Mouse (Mus musculus) MEL (cell line): ENCODE results near the gene Kcnmb2.

Experiments
- CTCF ChIP-seq, 3 experiments: IDR thresholded peaks in 2 of 3; conservative IDR thresholded peaks in 1 of 3; 2 replicates each; pipeline ENCODE4 v1.5.1; 2011 to 2012; ENCODE audit warnings: low read length in 3 of 3, low read depth in 2 of 3, mild to moderate bottlenecking in 2 of 3, improper control_type of control experiment in 1 of 3, inconsistent platforms in 1 of 3, mixed read lengths in 1 of 3, moderate library complexity in 1 of 3; ENCODE audit not compliant: control insufficient read depth in 1 of 3, insufficient read depth in 1 of 3, poor library complexity in 1 of 3, severe bottlenecking in 1 of 3
- ELF1 ChIP-seq: IDR thresholded peaks from 2 replicates; pipeline ENCODE4 v1.6.1; 2014; ENCODE audit warnings: low read depth, mild to moderate bottlenecking, inconsistent platforms, low read length, improper control_type of control experiment, moderate library complexity
- EP300 ChIP-seq, 2 experiments: IDR thresholded peaks; 2 replicates each; pipeline ENCODE4 v1.6.1; 2011; ENCODE audit warnings: improper control_type of control experiment in 2 of 2, low read length in 2 of 2, low read depth in 1 of 2, mild to moderate bottlenecking in 1 of 2
- HCFC1 ChIP-seq: IDR thresholded peaks from 2 replicates; pipeline ENCODE4 v1.6.1; 2012; ENCODE audit warnings: low read depth, mild to moderate bottlenecking, inconsistent platforms, low read length, improper control_type of control experiment, moderate library complexity
- MAFK ChIP-seq: IDR thresholded peaks from 2 replicates; pipeline ENCODE4 v1.6.1; 2011; ENCODE audit warnings: low read depth, mild to moderate bottlenecking, low read length, improper control_type of control experiment, borderline replicate concordance
- MAZ ChIP-seq: IDR thresholded peaks from 2 replicates; pipeline ENCODE4 v1.6.1; 2012; ENCODE audit warnings: low read depth, mild to moderate bottlenecking, inconsistent platforms, low read length, improper control_type of control experiment
- MXI1 ChIP-seq: IDR thresholded peaks from 2 replicates; pipeline ENCODE4 v1.6.1; 2011; ENCODE audit warnings: mild to moderate bottlenecking, low read depth, low read length, improper control_type of control experiment
- POLR2A ChIP-seq, 2 experiments: IDR thresholded peaks; 2 replicates each; pipeline ENCODE4 v1.6.1; 2011 to 2012; ENCODE audit warnings: low read length in 2 of 2, mild to moderate bottlenecking in 2 of 2, control low read depth in 1 of 2, improper control_type of control experiment in 1 of 2, low read depth in 1 of 2, moderate library complexity in 1 of 2; ENCODE audit not compliant: control insufficient read depth in 1 of 2, insufficient read depth in 1 of 2, poor library complexity in 1 of 2
- POLR2AphosphoS5 ChIP-seq: IDR thresholded peaks from 2 replicates; pipeline ENCODE4 v1.6.1; 2012; ENCODE audit warnings: low read depth, borderline replicate concordance, mild to moderate bottlenecking, inconsistent platforms, low read length, moderate library complexity, mixed read lengths
- TAL1 ChIP-seq: IDR thresholded peaks from 2 replicates; pipeline ENCODE4 v1.6.1; 2012; ENCODE audit warnings: mild to moderate bottlenecking, inconsistent platforms, low read length, moderate library complexity, mixed read lengths
- TBP ChIP-seq: IDR thresholded peaks from 2 replicates; pipeline ENCODE4 v1.8.0; 2011; ENCODE audit warnings: low read depth, low read length, improper control_type of control experiment
- TCF12 ChIP-seq: IDR thresholded peaks from 2 replicates; pipeline ENCODE4 v1.6.1; 2014; ENCODE audit warnings: low read depth, mild to moderate bottlenecking, inconsistent platforms, low read length, improper control_type of control experiment, moderate library complexity
- USF1 ChIP-seq: IDR thresholded peaks from 2 replicates; pipeline ENCODE4 v1.6.1; 2014; ENCODE audit warnings: low read depth, mild to moderate bottlenecking, inconsistent platforms, low read length, improper control_type of control experiment, moderate library complexity
- ZKSCAN1 ChIP-seq: IDR thresholded peaks from 2 replicates; pipeline ENCODE4 v1.6.1; 2012; ENCODE audit warnings: low read depth, mild to moderate bottlenecking, inconsistent platforms, low read length, improper control_type of control experiment, moderate library complexity

DNA sequence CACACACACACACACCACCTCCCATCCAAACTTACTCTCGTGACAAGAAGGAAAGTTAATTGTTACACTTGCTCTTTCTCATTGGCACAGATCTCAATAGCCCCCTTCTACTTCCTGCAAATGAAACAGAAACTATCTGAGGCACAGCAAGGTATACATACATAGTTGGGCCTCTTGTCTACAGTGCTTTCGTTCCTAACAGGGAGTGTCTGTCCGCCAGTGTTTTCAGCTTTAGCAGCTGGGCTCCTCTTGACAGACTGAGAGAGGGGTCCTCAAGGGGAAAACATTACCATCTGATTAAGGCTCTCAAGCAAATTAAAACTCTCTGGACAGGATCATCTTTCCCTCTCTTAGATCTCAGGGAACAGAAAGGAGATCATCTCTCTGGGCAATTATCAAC lies 51.9 kb downstream of the Kcnmb2 start:
- TF ChIP-seq TAL1 = no peak
- TF ChIP-seq CTCF (IDR thresholded peaks at IDR 0.05 in 2 of 3, conservative IDR thresholded peaks at IDR 0.05 in 1 of 3; ENCODE audit: control insufficient read depth in 1 of 3, insufficient read depth in 1 of 3, low read depth in 2 of 3, low read length in 3 of 3, poor library complexity in 1 of 3, severe bottlenecking in 1 of 3) = no peak
- no peak for TF ChIP-seq TBP
- TF ChIP-seq MAZ = no peak
- TF ChIP-seq TCF12 = no peak
- no peak for TF ChIP-seq POLR2A (IDR thresholded peaks at IDR 0.05; ENCODE audit: control insufficient read depth in 1 of 2, insufficient read depth in 1 of 2, low read depth in 1 of 2, low read length in 2 of 2, poor library complexity in 1 of 2)
- TF ChIP-seq POLR2AphosphoS5 = no peak
- no peak for TF ChIP-seq ZKSCAN1
- TF ChIP-seq MAFK = no peak
- TF ChIP-seq USF1 = no peak
- no peak for TF ChIP-seq HCFC1
- no peak for TF ChIP-seq ELF1
- TF ChIP-seq MXI1 = no peak
- no peak for TF ChIP-seq EP300 (IDR thresholded peaks at IDR 0.05; ENCODE audit: low read depth in 1 of 2, low read length in 2 of 2)
